Mouse (Mus musculus): ENCODE data around the gene Eif2b5.

Gene Eif2b5

DNA sequence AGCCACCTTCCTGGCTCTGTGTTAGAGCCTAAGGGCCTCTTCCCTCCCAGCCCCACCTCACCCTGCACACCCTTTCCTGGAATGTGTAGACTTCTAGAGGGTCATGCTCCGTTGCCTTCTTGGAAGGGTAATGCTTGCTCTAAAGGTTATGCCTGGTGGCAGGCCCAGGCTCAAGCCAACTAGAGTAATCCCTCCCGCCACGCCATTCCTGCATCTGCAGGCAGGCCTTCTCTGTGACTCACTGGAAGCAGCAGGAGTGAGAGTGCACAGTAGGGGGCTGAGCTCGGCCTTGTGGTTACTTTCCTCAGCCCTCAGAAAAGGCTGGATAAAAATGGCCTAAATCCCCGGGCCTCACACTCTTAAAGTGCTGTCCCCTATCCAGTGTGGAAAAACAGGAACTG, 38.5 kb downstream of the Eif2b5 start:
- DNase-seq (ENCODE audit: low spot score) = peak; percentile 23

DNA sequence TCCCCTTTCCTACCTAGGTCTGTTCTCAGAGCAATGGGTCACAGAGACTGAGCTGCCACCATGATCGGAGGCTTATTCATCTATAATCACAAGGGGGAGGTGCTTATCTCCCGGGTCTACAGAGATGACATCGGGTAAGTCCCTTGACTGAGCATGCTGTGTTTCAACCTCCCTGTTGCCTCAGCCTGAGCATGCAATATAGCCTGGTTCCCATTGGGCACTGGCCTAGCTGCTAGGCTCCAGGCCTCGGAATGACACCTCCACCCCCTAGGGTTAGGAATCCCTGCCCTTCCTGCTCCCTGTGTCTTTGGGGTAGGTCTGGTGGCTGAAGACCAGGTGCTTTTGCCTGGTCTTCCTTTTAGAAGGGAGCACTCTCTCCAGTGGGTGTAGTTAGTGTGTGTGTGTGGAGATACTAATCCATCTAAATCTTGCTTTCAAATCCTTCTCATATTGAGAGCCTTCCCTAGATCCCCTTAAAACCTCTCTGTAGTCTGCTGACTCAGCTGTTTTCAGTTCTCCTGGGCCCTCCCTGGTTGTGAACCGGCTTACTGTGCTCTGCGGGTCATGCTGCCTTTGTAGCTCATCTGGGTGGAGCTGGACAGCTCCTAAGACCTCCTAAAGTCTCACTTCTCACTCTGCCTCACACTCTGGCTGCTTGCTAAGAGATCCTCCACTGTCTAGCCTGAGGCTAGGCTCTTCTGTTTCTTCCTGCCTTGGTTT, 39.1 kb downstream of the Eif2b5 start:
- no peak for DNase-seq (ENCODE audit: low spot score)

DNA sequence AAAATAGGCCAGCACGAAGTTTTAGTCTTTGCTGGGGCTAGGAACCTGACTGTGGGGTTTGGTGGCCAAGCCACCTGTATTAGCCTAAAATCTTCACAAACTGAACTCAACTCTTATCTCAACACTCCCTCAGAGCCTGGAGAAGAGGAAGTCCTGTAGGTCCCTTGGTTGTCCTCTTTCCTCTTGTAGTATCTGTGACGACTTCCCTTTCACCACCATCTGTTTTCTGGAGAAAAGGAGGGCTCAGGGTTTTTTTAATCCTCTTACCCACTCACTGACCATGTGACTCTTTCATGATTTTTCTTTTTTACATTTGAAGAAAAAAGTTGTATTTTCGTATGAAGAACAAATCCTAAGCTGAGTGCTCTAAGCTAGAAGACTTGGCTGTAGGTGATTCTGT, 41.0 kb downstream of the Eif2b5 start:
- DNase-seq (ENCODE audit: low spot score) = no peak

DNA sequence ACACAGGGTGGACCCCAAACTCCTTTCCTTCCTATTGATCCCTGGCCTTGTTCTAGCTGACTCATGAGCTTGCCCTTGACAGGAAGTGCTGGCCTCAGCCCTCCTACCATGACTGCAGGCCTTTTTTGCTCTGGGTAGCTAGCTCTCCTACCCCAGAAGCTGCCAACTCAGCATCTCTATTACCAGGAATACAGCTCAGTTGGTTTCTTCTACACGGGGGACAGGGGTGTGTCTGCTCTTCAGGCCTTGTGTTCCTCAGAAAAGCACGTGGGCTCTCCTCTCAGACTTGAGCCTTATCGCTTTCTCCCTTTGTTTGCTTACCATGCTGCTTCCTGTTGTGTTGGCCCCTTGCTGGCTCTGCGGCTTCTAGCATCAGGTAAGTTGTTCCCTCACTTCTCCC, 41.8 kb downstream of the Eif2b5 start:
- DNase-seq (ENCODE audit: low spot score) = no peak

DNA sequence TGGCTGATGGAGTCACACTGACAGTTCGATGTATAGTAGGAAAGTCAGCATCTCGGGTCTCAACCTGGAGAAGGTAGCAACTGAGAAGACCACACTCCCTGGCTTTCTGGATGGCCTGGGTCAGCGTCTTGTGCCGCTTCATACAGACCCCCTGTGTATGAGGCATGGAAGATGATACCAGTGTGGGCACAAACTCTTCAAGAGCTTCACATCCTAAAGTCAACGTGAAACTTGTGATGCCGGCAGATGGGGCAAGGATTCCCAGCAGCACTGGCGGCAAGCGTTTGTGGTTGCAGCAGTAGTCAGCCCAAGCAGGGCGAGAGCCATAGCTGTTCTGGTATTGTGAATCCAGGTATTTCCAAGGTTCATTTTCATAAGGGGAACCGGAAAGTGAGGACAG, 47.1 kb downstream of the Eif2b5 start:
- DNase-seq (ENCODE audit: low spot score) = no peak

DNA sequence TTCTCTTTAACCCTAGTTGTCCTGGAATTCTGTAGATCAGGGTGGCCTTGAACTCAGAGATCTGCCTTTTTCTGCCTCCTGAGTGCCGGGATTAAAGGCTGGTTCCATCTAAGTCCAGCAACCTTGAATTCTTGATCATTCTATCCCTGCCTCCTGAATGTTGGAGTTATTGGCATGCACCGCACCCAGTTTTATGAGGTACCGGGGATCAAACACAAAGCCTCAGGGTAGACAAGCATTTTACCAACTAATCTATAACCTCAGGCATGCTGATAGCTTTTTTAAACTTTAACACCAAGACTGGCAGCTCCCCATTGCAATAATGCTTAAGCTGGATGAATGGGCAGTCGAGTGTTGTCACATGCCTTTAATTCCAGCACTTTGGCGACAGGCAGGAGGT, 48.8 kb downstream of the Eif2b5 start:
- no peak for DNase-seq (ENCODE audit: low spot score)

DNA sequence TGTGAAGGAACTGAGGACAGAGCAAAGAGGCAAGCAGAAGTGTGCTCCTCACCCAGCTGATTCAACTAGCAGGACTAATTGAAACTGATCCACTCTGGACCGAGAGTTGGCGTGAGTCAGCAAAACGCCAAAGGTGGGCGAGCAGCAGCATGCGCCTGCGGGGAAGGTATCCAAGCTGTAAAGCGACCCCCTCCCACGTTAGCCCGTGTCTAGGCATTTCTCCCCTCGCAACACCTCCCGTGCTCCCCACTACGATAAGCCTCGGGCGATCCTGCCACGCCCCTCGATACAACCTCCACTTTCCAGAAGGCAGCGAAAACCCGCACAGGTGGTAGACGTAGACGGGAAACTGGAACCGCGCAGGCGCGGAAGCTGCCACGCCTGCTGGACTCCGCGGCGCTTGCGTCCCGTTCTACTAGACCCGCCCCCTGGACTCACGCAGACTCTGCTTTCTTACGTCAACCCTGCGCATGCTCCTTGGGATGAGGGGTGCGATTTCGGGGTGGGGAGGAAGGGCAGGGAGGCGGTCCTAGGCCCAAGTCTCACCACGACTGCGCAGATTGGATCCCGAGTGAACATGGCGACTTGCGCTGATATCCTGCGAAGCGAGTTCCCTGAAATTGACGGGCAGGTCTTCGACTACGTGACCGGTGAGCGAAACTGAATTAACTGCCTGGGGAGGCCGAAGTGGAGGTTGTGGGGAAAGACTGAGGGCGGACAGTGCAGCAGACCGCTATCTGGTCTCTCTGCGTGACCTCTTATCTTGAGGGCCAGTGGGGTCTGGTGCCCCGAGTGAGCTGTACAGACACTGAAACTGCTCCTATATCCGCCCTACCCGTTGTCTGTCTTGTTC, 49.7 kb downstream of the Eif2b5 start, which contains the start of gene Abcf3:
TSS of gene Abcf3 (plus strand) at position 482 of the 853 bp plus-strand sequence.
- DNase-seq (ENCODE audit: low spot score) = peak; percentile 95

DNA sequence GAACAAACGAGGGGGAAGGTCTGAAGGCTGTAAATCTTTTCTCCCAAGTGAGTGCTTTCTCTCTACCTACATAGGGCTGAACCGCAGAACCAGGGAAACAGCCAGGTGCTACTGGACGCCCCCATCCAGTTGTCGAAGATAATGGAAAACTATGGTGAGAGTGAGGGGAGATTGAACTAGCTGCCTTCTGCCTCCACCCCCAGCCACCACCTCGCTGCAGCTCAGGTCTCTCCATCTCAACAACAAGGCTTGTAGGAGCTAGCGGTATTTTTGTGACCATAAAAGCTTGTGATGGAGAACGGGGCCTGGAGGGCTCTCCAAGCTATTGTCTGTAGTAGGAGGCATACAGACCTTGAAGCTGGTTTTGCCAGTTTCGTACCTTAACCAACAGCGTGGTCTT, 50.5 kb downstream of the Eif2b5 start:
- DNase-seq (ENCODE audit: low spot score) = no peak

DNA sequence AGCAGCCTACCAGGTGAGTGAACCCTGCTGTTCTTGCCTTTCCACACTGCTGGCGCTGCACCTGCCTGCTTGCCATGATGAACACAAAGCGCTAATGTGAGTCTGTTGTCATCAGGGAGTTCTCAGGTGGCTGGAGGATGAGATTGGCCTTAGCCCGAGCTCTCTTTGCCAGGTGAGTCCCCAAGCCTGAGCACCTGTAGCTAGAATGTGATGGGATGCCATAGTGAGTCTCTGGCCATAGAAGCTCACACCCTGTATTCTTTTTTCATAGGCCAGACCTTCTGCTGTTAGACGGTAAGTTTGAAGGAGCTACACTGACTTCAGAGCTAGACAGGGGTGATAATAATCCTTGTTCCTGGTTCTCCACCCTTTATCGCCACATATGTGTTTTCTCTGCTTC, 53.1 kb downstream of the Eif2b5 start:
- DNase-seq (ENCODE audit: low spot score) = no peak

DNA sequence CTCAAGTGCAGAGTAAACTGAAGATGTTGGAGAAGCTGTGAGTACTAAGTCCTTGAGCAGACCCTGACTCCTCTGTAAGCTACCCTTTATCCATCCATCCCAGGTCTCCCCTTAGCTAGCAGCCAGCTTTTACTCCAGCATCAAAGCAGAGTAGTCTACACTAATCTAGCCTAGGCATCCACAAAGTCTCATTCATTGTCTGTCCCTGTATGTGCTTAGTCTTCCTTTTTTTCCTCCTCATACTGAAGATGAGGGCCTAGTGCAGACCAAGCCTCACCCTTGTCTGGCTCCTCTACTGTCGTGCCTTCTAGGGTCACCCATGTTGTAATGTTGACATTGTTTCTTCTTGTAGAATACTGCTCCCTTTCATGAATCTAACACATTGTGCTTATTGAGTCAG, 54.0 kb downstream of the Eif2b5 start:
- no peak for DNase-seq (ENCODE audit: low spot score)

DNA sequence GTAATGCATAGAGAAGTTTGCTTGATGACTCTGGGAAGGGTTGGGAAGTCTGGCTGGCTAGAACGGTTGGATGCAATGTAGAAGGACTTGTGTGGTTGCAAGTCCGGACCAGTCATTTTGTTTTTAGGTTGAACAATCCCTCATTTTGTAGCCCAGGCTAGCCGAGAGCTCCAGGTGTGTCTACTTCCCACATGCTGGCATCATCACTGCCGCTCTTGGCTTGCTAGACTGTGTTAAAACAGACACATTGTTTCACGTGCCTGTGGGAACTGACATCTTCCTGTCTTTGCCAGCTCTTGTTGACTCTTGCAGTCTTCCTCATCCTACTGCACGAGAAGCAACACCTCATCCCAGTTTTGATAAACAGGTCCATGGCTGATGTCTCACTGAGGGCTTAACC, 56.4 kb downstream of the Eif2b5 start:
- DNase-seq (ENCODE audit: low spot score) = no peak

DNA sequence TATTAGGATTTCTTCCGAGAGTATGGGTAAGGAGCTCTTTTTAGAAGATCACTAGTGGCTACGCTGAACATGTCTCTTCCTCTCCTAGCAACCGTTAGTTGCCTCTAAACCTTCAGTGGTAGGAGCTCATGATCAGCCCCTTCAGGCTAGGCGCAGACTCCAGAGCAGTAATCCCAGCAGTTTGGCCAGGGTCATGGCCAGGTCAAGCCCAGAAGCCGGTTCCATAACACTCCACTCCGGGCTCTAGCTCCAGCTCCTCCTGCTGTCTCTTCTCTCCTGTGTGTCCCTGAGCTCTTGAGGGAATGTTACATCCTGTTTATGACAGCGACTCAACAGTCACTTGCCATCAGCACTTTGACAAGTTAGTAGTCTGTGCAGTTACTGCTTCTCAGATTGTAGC, 58.8 kb downstream of the Eif2b5 start:
- DNase-seq (ENCODE audit: low spot score) = no peak

All from urinary bladder, postnatal 25 days (tissue).